Mouse (Mus musculus) forebrain, embryonic 16.5 days (tissue): ENCODE measurements around the gene Bst1. TPM values are rescaled to one million over a fixed set of nuclear protein-coding genes. Genes with fewer than 3 reads are reported as not detected.

Source experiments
- ATAC-seq: fragments of 200-750 bp; cut with Nextera tagmentation; 2 replicates; pipeline ENCODE4 v1.8.0; 2017; ENCODE audit warnings: mild to moderate bottlenecking, moderate library complexity
- H3K27ac ChIP-seq: fragments of 300-500 bp; sonication (generic); 2 replicates; pipeline ENCODE4 v1.5.1; 2014; ENCODE audit warnings: low read length, control low read depth
- H3K27me3 ChIP-seq: fragments of 300-500 bp; sonication (generic); replicated peaks from 2 replicates; pipeline ENCODE4 v1.6.1; 2014; ENCODE audit warnings: low read length; ENCODE audit not compliant: control insufficient read depth, insufficient read depth
- H3K36me3 ChIP-seq: fragments of 300-500 bp; sonication (generic); 2 replicates; pipeline ENCODE4 v1.6.1; 2014; ENCODE audit not compliant: control insufficient read depth, insufficient read depth
- H3K4me1 ChIP-seq: fragments of 300-500 bp; sonication (generic); replicated peaks from 2 replicates; pipeline ENCODE4 v1.6.1; 2014; ENCODE audit warnings: low read length; ENCODE audit not compliant: control insufficient read depth, insufficient read depth
- H3K4me2 ChIP-seq: fragments of 300-500 bp; sonication (generic); 2 replicates; pipeline ENCODE4 v1.6.1; 2014; ENCODE audit warnings: mild to moderate bottlenecking, low read length, control low read depth
- H3K4me3 ChIP-seq: fragments of 300-500 bp; sonication (generic); replicated peaks from 2 replicates; pipeline ENCODE4 v1.5.1; 2014; ENCODE audit warnings: mild to moderate bottlenecking, low read length, control low read depth
- H3K9ac ChIP-seq: fragments of 300-500 bp; sonication (generic); replicated peaks from 2 replicates; pipeline ENCODE4 v1.6.1; 2014; ENCODE audit warnings: low read depth, low read length, control low read depth
- H3K9me3 ChIP-seq: fragments of 300-500 bp; sonication (generic); 2 replicates; pipeline ENCODE4 v1.6.1; 2016; ENCODE audit warnings: low read length; ENCODE audit not compliant: control insufficient read depth
- WGBS: fragments of 180-500 bp; shearing (Covaris S2); extraction: QIAGEN DNeasy Blood & Tissue Kit; methylation state at CpG from one replicate; pipeline ENCODE4 v1.1.7; 2014; 5-methylcytosine and 5-hydroxymethylcytosine counted together
- polyA plus RNA-seq: library from polyadenylated mRNA; unstranded; fragments of >200 nt; fragmentation: Nextera tagmentation; extraction: Ambion mirVana; gene quantifications from 2 replicates; pipeline ENCODE4 v1.2.1, GENCODE M21; 2015

Gene Bst1
- polyA plus RNA-seq, 1 experiment from 2014 or later = not detected

- H3K9ac ChIP-seq = no peak overlapping the region
- no peak for ATAC-seq
- H3K27me3 ChIP-seq = no peaks in the 10 kb centered on the region; the same call in 1 of the 2 replicates
- H3K4me3 ChIP-seq = no peak overlapping the region
- WGBS = 78% methylated on average over 6 of the region's 6 CpGs
- no peak overlapping the region for H3K4me2 ChIP-seq
- 0 out of 2 replicates have a peak, but pooled peaks cover 1% of the 10 kb centered on the region for H3K4me1 ChIP-seq
- H3K36me3 ChIP-seq = no peaks in the 10 kb centered on the region
- H3K27ac ChIP-seq = no peak overlapping the region
- no peaks in the 10 kb centered on the region for H3K9me3 ChIP-seq
Observed at GRCm38 (mm10) chr5:43863642-43864041, 45.0 kb downstream of the Bst1 start.

GRCm38 (mm10) chr5:43865316-43865715 is 46.6 kb downstream of the Bst1 start:
- no peaks in the 10 kb centered on the region; the same call in 1 of the 2 replicates for H3K27me3 ChIP-seq
- no peak overlapping the region for H3K9ac ChIP-seq
- H3K36me3 ChIP-seq = no peaks in the 10 kb centered on the region
- H3K9me3 ChIP-seq = no peaks in the 10 kb centered on the region
- H3K4me2 ChIP-seq = no peak overlapping the region
- 73% methylated on average over 2 of the region's 2 CpGs for WGBS
- H3K27ac ChIP-seq = no peak overlapping the region
- H3K4me1 ChIP-seq = 0 out of 2 replicates have a peak, but pooled peaks cover 6% of the 10 kb centered on the region
- H3K4me3 ChIP-seq = no peak overlapping the region
- ATAC-seq = no peak

- Histone ChIP-seq H3K9me3 (no peaks in the 10 kb centered on the region), H3K4me3 (peak within 1 kb of the TSS; percentile 32), H3K27ac (no peak within 1 kb of the TSS; the same call in 1 of the 2 replicates), H3K36me3 (no peaks in the 10 kb centered on the region), H3K4me1 (0 out of 2 replicates have a peak, but pooled peaks cover 6% of the 10 kb centered on the region), H3K9ac (0 out of 2 replicates have a peak within 1 kb of the TSS, but pooled peaks have one; percentile 38), H3K4me2 (peak within 1 kb of the TSS; percentile 54), H3K27me3 (no peaks in the 10 kb centered on the region; the same call in 1 of the 2 replicates)
- no peak for ATAC-seq
Observed at GRCm38 (mm10) chr5:43868253-43868652, 49.6 kb downstream of the Bst1 start, which contains the start of gene Cd38. Gene Cd38, plus strand, starts transcription at chr5:43868553.

- no peak for ATAC-seq
Observed at GRCm38 (mm10) chr5:43868711-43869600, 50.3 kb downstream of the Bst1 start.

GRCm38 (mm10) chr5:43871845-43872244 is 53.2 kb downstream of the Bst1 start:
- H3K36me3 ChIP-seq = no peaks in the 10 kb centered on the region
- H3K9me3 ChIP-seq = no peaks in the 10 kb centered on the region
- ATAC-seq = no peak

More at GRCm38 (mm10) chr5:43868711-43869600, 50.3 kb downstream of the Bst1 start:
- no peaks in the 10 kb centered on the region for H3K36me3 ChIP-seq
- 6% methylated on average over 28 of the region's 28 CpGs for WGBS
- H3K9ac ChIP-seq = 0 out of 2 replicates have a peak overlapping the region, but pooled peaks have one; percentile 38
- no peaks in the 10 kb centered on the region for H3K9me3 ChIP-seq
- peak overlapping the region; percentile 54 for H3K4me2 ChIP-seq
- no peak overlapping the region for H3K27ac ChIP-seq
- H3K27me3 ChIP-seq = no peaks in the 10 kb centered on the region; the same call in 1 of the 2 replicates
- H3K4me1 ChIP-seq = 0 out of 2 replicates have a peak, but pooled peaks cover 6% of the 10 kb centered on the region
- H3K4me3 ChIP-seq = peak overlapping the region; percentile 32

GRCm38 (mm10) chr5:43872652-43873051 is 54.0 kb downstream of the Bst1 start:
- no peak overlapping the region for H3K9ac ChIP-seq
- WGBS = 67% methylated on average over 1 of the region's 1 CpGs
- H3K4me3 ChIP-seq = no peak overlapping the region
- H3K9me3 ChIP-seq = no peaks in the 10 kb centered on the region
- no peak overlapping the region for H3K4me2 ChIP-seq
- ATAC-seq = no peak
- H3K36me3 ChIP-seq = no peaks in the 10 kb centered on the region
- H3K4me1 ChIP-seq = 0 out of 2 replicates have a peak, but pooled peaks cover 6% of the 10 kb centered on the region
- no peak overlapping the region for H3K27ac ChIP-seq
- H3K27me3 ChIP-seq = no peaks in the 10 kb centered on the region; the same call in 1 of the 2 replicates

More at GRCm38 (mm10) chr5:43871845-43872244, 53.2 kb downstream of the Bst1 start:
- H3K27me3 ChIP-seq = no peaks in the 10 kb centered on the region; the same call in 1 of the 2 replicates
- H3K4me1 ChIP-seq = 0 out of 2 replicates have a peak, but pooled peaks cover 6% of the 10 kb centered on the region
- H3K4me2 ChIP-seq = no peak overlapping the region
- 70% methylated on average over 1 of the region's 1 CpGs for WGBS
- H3K27ac ChIP-seq = no peak overlapping the region
- H3K4me3 ChIP-seq = no peak overlapping the region
- no peak overlapping the region for H3K9ac ChIP-seq

GRCm38 (mm10) chr5:43882034-43882433 is 63.3 kb downstream of the Bst1 start:
- 84% methylated on average over 3 of the region's 3 CpGs for WGBS
- Histone ChIP-seq H3K36me3 (no peaks in the 10 kb centered on the region), H3K4me1 (no peaks in the 10 kb centered on the region), H3K27me3 (no peaks in the 10 kb centered on the region), H3K4me2 (no peak overlapping the region), H3K9me3 (no peaks in the 10 kb centered on the region), H3K27ac (no peak overlapping the region), H3K9ac (no peak overlapping the region), H3K4me3 (no peak overlapping the region)
- no peak for ATAC-seq

- no peak for ATAC-seq
Observed at GRCm38 (mm10) chr5:43885060-43885820, 66.6 kb downstream of the Bst1 start.

GRCm38 (mm10) chr5:43892386-43892785 is 73.7 kb downstream of the Bst1 start:
- WGBS = 21% methylated on average over 1 of the region's 1 CpGs
- Histone ChIP-seq H3K27ac (no peak overlapping the region), H3K4me3 (no peak overlapping the region), H3K9ac (no peak overlapping the region), H3K9me3 (no peaks in the 10 kb centered on the region), H3K36me3 (no peaks in the 10 kb centered on the region), H3K27me3 (no peaks in the 10 kb centered on the region), H3K4me1 (no peaks in the 10 kb centered on the region), H3K4me2 (no peak overlapping the region)
- no peak for ATAC-seq

More at GRCm38 (mm10) chr5:43885060-43885820, 66.6 kb downstream of the Bst1 start:
- Histone ChIP-seq H3K4me2 (no peak overlapping the region), H3K4me3 (no peak overlapping the region), H3K9me3 (no peaks in the 10 kb centered on the region), H3K36me3 (no peaks in the 10 kb centered on the region), H3K27ac (no peak overlapping the region), H3K9ac (no peak overlapping the region), H3K4me1 (no peaks in the 10 kb centered on the region), H3K27me3 (no peaks in the 10 kb centered on the region)
- WGBS = 20% methylated on average over 3 of the region's 3 CpGs
